Mouse (Mus musculus) G1E (cell line): ENCODE data around the gene Esyt1. TPM values are rescaled to one million over a fixed set of nuclear protein-coding genes. Genes with fewer than 3 reads are reported as not detected.

Experiments
- ATAC-seq: 2 replicates; pipeline ENCODE4 v1.8.0; 2016; ENCODE audit warnings: mild to moderate bottlenecking; ENCODE audit not compliant: insufficient number of reproducible peaks, poor library complexity, low FRiP score, severe bottlenecking; ENCODE audit errors: extremely low read depth
- DNase-seq: peaks from one replicate; pipeline ENCODE4 v3.0.0; 2012; ENCODE audit warnings: low spot score
- H3K27me3 ChIP-seq: 2 replicates; pipeline ENCODE4 v1.6.1; 2012; ENCODE audit warnings: mild to moderate bottlenecking, low read length, inconsistent platforms; ENCODE audit not compliant: insufficient read depth
- H3K36me3 ChIP-seq: replicated peaks from 2 replicates; pipeline ENCODE3; 2012; ENCODE audit warnings: mild to moderate bottlenecking, inconsistent platforms
- H3K4me1 ChIP-seq: 2 replicates; pipeline ENCODE4 v1.6.1; 2012; ENCODE audit warnings: low read depth, low read length, inconsistent platforms, mixed read lengths; ENCODE audit not compliant: insufficient read depth
- H3K4me3 ChIP-seq: 2 replicates; pipeline ENCODE4 v1.5.1; 2012; ENCODE audit warnings: low read depth, mild to moderate bottlenecking, inconsistent platforms, low read length, moderate library complexity, mixed read lengths
- H3K9me3 ChIP-seq: replicated peaks from 2 replicates; pipeline ENCODE4 v1.6.1; 2012; ENCODE audit warnings: inconsistent platforms
- CTCF ChIP-seq: IDR thresholded peaks from 2 replicates; pipeline ENCODE4 v1.5.1; 2012; ENCODE audit warnings: low read depth, low read length, inconsistent platforms, mixed read lengths
- GATA1 ChIP-seq: IDR thresholded peaks from 2 replicates; pipeline ENCODE4 v1.6.1; 2012; ENCODE audit warnings: borderline replicate concordance, low read length, inconsistent platforms, mixed read lengths
- GATA2 ChIP-seq: IDR thresholded peaks from 2 replicates; pipeline ENCODE4 v1.6.1; 2012; ENCODE audit warnings: low read depth, low read length, inconsistent platforms, borderline replicate concordance
- POLR2AphosphoS5 ChIP-seq: IDR thresholded peaks from 2 replicates; pipeline ENCODE4 v1.6.1; 2012; ENCODE audit warnings: low read depth, low read length, inconsistent platforms; ENCODE audit not compliant: insufficient replicate concordance
- TAL1 ChIP-seq: conservative IDR thresholded peaks from 2 replicates; pipeline ENCODE4 v1.6.1; 2012; ENCODE audit warnings: low read depth, low read length, inconsistent platforms, mixed read lengths
- polyA plus RNA-seq: library from polyadenylated mRNA; stranded (reverse); fragments of >175 nt; gene quantifications from 2 replicates; pipeline ENCODE4 v1.2.3, GENCODE M21; 2012
- total RNA-seq, 2 experiments: library from RNA; stranded (forward) in 1 of 2; stranded (reverse) in 1 of 2; fragments of 200-1000 nt in 1 of 2; fragments of >200 nt in 1 of 2; fragmentation: Nextera tagmentation in 1 of 2; gene quantifications; 2 replicates each; pipeline ENCODE4 v1.2.3; 2014 to 2017

Esyt1 gene
- total and polyA plus RNA-seq, 3 experiments = 36.0 to 98.1 (median 80.2) TPM

DNA sequence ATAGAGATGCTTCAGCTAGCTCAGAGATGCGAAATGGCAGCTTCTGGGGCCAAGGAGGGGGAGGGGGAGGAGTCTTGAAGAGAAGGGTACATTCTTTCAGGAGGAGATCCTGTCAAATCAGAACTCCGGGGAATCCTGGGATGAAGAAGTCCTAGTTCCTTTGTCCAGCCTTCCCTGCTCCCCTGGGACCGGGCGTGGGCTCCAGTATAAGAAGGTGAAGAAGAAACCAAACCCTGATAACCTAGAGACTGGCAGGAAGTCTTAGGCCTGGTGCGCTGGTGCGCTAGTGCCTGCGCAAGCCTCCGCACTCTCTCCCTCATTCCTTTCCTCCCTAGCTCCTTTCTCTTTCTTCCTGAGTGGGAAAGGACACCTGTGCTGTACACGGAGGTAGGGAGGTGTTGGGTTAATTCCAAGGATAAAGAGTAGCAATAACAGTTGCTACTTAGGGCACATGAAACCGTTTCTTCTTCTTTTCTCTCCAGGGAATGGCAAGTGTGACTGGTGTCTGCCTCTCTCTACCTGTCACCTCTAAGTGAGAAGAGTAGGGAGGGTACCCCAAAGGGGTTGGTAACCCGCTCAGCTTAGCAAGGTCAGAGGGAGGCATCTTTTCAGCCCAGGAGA is 1.4 kb downstream of the Esyt1 start:
- no peaks in the 10 kb centered on the region for H3K9me3 ChIP-seq
- no peaks in the 10 kb centered on the region for H3K27me3 ChIP-seq
- H3K4me3 ChIP-seq = peak overlapping the region; percentile 91
- H3K4me1 ChIP-seq = peaks cover 39% of the 10 kb centered on the region
- no peak for ATAC-seq
- peaks cover 48% of the 10 kb centered on the region for H3K36me3 ChIP-seq
- TF ChIP-seq POLR2AphosphoS5 = no peak
- TF ChIP-seq TAL1 = no peak
- TF ChIP-seq GATA2 = no peak
- no peak for TF ChIP-seq CTCF
- no peak for TF ChIP-seq GATA1
- no peak for DNase-seq

DNA sequence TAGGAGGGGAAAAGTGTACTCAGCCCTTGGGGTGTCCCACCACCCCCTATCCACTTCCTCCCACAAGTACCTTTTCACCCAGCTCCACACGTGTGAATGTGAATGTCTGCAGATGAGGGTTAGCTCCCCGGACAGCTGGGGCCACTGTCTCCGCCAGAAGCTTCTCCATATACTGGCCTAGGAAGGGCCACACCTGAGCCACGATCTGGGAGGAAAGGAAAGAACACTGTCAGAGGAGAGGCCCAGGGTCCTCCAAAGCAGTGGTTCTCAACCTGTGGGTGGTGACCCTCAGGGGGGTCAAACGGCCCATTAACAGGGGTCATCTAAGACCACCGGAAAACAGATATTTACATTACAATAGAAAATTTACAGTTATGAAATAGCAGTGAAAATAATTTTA is 3.3 kb downstream of the Esyt1 start:
- Histone ChIP-seq H3K4me3 (no peak overlapping the region), H3K27me3 (no peaks in the 10 kb centered on the region), H3K9me3 (no peaks in the 10 kb centered on the region), H3K36me3 (peaks cover 64% of the 10 kb centered on the region), H3K4me1 (peaks cover 45% of the 10 kb centered on the region)
- no peak for TF ChIP-seq GATA2
- no peak for TF ChIP-seq CTCF
- no peak for TF ChIP-seq POLR2AphosphoS5
- ATAC-seq (no peak), DNase-seq (no peak)

DNA sequence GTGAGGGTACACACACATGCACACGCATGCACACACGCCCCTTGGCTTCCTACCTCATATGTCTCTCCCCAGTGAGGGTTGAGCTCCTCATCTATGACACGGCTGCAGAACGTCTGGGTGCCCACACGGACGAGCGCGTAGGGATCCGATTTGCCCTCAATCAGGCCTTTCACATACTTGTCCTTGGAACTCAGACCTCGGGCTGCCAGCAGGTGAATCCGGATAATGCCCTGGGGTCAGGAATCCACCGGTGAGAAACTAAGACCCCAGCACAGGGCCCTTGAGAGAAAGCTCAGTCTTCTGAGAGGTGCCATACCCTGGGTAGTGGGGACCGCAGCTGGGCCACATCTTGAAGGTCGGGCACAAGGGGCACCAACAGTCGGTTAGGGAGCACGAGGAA is 5.1 kb downstream of the Esyt1 start:
- no peak overlapping the region for H3K4me3 ChIP-seq
- peaks cover 82% of the 10 kb centered on the region for H3K36me3 ChIP-seq
- H3K9me3 ChIP-seq = no peaks in the 10 kb centered on the region
- DNase-seq = no peak
- H3K27me3 ChIP-seq = no peaks in the 10 kb centered on the region
- ATAC-seq = no peak
- no peak for TF ChIP-seq GATA2
- no peak for TF ChIP-seq TAL1
- no peak for TF ChIP-seq POLR2AphosphoS5
- TF ChIP-seq GATA1 = no peak
- TF ChIP-seq CTCF = no peak
- H3K4me1 ChIP-seq = peaks cover 48% of the 10 kb centered on the region

DNA sequence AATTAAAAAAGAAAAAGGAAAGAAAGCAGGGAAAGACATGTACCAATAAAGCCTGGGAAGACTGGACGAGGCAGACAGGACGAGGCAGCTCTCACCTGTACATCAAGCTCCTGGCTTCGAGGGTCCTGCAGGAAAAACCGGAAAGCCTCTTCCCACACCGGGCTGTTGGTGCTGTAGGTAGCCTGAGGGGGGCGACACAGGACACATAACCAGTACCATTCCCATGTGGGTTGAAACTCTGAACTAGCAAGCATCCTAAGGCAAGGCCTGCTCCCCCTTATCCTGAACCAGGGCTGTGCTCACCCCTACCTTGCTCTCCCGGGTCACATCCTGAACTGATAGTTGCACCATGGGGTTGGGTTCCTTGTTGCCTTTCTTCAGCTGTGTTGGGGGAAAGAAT is 6.8 kb downstream of the Esyt1 start:
- H3K9me3 ChIP-seq = no peaks in the 10 kb centered on the region
- peaks cover 33% of the 10 kb centered on the region for H3K4me1 ChIP-seq
- H3K4me3 ChIP-seq = no peak overlapping the region
- DNase-seq = no peak
- TF ChIP-seq GATA2 = no peak
- TF ChIP-seq CTCF = peak; percentile 27; the same call in 1 of the 2 replicates
- no peak for ATAC-seq
- H3K36me3 ChIP-seq = peaks cover 91% of the 10 kb centered on the region
- no peaks in the 10 kb centered on the region for H3K27me3 ChIP-seq

DNA sequence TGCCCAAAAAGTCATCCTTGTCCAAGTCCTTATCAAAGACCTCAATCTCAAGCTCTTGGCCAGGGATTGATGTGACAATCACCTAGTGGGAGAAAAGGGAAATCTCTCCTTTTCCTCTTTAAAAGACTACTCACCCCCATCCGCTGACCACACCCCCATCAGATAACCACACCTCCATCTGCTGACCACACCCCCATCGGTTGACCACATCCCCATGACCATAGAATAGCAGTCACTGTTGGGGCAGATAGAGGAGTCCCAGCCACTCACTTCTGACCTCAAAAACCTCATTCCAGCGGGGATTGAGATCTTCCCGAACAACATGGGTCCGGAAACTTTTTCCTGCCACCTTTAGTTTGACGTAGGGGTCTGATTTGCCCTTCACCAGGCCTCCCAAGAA is 9.0 kb downstream of the Esyt1 start:
- peaks cover 28% of the 10 kb centered on the region for H3K4me1 ChIP-seq
- no peaks in the 10 kb centered on the region for H3K9me3 ChIP-seq
- TF ChIP-seq GATA2 (no peak), TAL1 (no peak), CTCF (no peak), GATA1 (no peak), POLR2AphosphoS5 (no peak)
- ATAC-seq = no peak
- no peak overlapping the region for H3K4me3 ChIP-seq
- no peaks in the 10 kb centered on the region for H3K27me3 ChIP-seq
- peaks cover 93% of the 10 kb centered on the region for H3K36me3 ChIP-seq
- DNase-seq = no peak

DNA sequence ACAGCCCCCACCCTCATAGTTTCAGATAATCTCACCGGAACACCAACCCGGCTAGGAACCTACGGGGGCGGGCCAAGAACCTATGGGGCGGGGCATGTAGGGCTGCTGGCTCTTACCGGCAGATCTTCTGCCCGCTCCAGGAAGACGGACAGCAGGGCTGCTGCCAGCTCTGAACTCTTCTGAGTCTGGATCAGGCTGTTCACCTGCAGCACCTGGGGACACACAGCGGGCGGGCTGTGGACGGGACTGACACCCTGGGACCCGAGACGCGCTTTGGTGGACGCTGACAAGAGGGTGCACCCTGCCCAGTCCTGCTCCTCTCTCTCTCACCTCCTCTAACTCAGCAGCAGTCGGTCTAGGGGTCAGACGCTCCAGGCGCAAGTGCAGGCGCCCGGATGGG is 9.6 kb downstream of the Esyt1 start:
- peaks cover 32% of the 10 kb centered on the region for H3K4me1 ChIP-seq
- no peaks in the 10 kb centered on the region for H3K9me3 ChIP-seq
- TF ChIP-seq TAL1 (no peak), GATA1 (no peak)
- no peaks in the 10 kb centered on the region for H3K27me3 ChIP-seq
- H3K4me3 ChIP-seq = no peak overlapping the region
- ATAC-seq (no peak), DNase-seq (no peak)
- peaks cover 93% of the 10 kb centered on the region for H3K36me3 ChIP-seq

DNA sequence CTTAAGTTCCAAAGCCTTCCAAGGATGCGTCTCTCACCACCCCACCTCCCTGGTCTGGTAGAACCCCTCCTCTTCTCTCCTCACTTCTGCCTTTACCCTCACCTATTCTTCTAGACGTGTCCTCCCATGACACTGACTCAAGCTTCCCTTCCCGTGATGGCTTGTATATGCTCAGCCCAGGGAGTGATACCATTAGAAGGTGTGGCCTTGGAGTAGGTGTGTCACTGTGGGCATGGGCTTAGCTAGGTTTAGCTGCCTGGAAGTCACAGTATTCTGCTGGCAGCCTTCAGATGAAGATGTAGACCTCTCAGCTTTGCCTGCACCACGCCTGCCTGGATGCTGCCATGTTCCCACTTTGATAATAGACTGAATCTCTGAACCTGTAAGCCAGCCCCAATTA is 10.6 kb downstream of the Esyt1 start:
- H3K27me3 ChIP-seq = no peaks in the 10 kb centered on the region
- ATAC-seq = no peak
- H3K4me1 ChIP-seq = peaks cover 32% of the 10 kb centered on the region
- no peak for DNase-seq
- TF ChIP-seq GATA1 (no peak), TAL1 (no peak), CTCF (no peak), POLR2AphosphoS5 (no peak), GATA2 (no peak)
- H3K4me3 ChIP-seq = no peak overlapping the region
- H3K36me3 ChIP-seq = peaks cover 92% of the 10 kb centered on the region
- no peaks in the 10 kb centered on the region for H3K9me3 ChIP-seq
